Mouse (Mus musculus) embryonic facial prominence, embryonic 14.5 days (tissue): ENCODE results near the gene Phactr2. TPM values are rescaled to one million over a fixed set of nuclear protein-coding genes. Genes with fewer than 3 reads are reported as not detected.

Experiments
- ATAC-seq: fragments of 200-750 bp; cut with Nextera tagmentation; 2 replicates; pipeline ENCODE4 v1.8.0; 2017; ENCODE audit warnings: low read depth, moderate number of reproducible peaks, moderate TSS enrichment
- DNase-seq: peaks from one replicate; pipeline ENCODE4 v3.0.0-alpha.2; 2015; ENCODE audit warnings: low spot score
- H3K27ac ChIP-seq: fragments of 300-500 bp; sonication (generic); replicated peaks from 2 replicates; pipeline ENCODE4 v1.5.1; 2014; ENCODE audit warnings: low read depth, mild to moderate bottlenecking, low read length, moderate library complexity
- H3K27me3 ChIP-seq: fragments of 300-500 bp; sonication (generic); replicated peaks from 2 replicates; pipeline ENCODE4 v1.6.1; 2014; ENCODE audit warnings: low read length; ENCODE audit not compliant: control insufficient read depth, insufficient read depth
- H3K36me3 ChIP-seq: fragments of 300-500 bp; sonication (generic); 2 replicates; pipeline ENCODE4 v1.6.1; 2014; ENCODE audit warnings: low read length, mixed read lengths; ENCODE audit not compliant: control insufficient read depth, insufficient read depth
- H3K4me1 ChIP-seq: fragments of 300-500 bp; sonication (generic); 2 replicates; pipeline ENCODE4 v1.6.1; 2014; ENCODE audit warnings: antibody characterized with exemption, low read length; ENCODE audit not compliant: control insufficient read depth, insufficient read depth
- H3K4me2 ChIP-seq: fragments of 300-500 bp; sonication (generic); 2 replicates; pipeline ENCODE4 v1.6.1; 2014; ENCODE audit warnings: low read depth, mild to moderate bottlenecking, low read length, moderate library complexity, mixed read lengths
- H3K4me3 ChIP-seq: fragments of 300-500 bp; sonication (generic); 2 replicates; pipeline ENCODE4 v1.5.1; 2014; ENCODE audit warnings: low read depth, mild to moderate bottlenecking, low read length
- H3K9ac ChIP-seq: fragments of 300-500 bp; sonication (generic); 2 replicates; pipeline ENCODE4 v1.6.1; 2014; ENCODE audit warnings: low read depth, mild to moderate bottlenecking, low read length, moderate library complexity, mixed read lengths
- H3K9me3 ChIP-seq: fragments of 300-500 bp; sonication (generic); 2 replicates; pipeline ENCODE4 v1.6.1; 2016; ENCODE audit warnings: low read length; ENCODE audit not compliant: control insufficient read depth
- whole genome bisulfite sequencing: fragments of 180-500 bp; shearing (Covaris S2); extraction: QIAGEN DNeasy Blood & Tissue Kit; methylation state at CpG from one replicate; pipeline ENCODE4 v1.1.7; 2014; 5-methylcytosine and 5-hydroxymethylcytosine counted together
- polyA plus RNA-seq: library from polyadenylated mRNA; unstranded; fragments of >200 nt; fragmentation: Nextera tagmentation; extraction: Ambion mirVana; gene quantifications from 2 replicates; pipeline ENCODE4 v1.2.1, GENCODE M21; 2014

The Phactr2 gene
- polyA plus RNA-seq, 1 experiment from 2014 or later, result 37.8 TPM

DNA sequence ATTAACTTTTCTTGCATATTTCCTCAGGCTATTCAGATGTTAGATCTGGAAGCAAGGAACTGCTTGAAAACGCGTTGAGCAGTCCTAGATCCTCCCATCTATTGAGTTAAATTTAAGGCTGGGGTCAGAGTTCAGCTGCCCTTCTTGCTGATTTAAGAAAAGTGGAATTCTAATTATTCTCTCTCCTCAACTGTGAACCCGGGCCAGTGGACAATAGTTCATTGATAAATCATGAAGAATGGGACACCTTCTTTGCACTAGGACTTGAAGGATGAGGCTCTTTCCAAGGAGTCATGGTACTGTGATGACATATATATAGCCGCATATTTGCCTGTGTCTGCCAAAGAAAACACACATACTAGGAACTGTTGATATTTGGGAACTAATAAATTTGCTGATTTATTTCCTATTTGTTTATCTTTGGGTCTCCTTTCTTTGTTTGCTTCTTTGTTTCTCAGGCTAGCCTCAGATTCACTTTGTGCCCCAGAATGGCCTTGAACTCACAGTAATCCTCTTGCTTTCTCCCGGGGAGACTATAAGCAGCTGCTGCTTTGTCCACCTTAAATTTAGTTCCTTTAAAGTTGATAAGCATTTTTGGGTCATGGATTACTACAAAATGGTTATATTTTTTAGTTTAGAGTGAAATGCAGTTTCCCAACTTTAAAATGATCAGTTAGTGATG lies 127.5 kb downstream of the Phactr2 start:
- 36% methylated on average over 5 of the region's 5 CpGs for WGBS
- no peak for DNase-seq
- Histone ChIP-seq H3K4me1 (no peaks in the 10 kb centered on the region), H3K27ac (no peak overlapping the region), H3K4me2 (no peak overlapping the region), H3K9ac (no peak overlapping the region), H3K9me3 (no peaks in the 10 kb centered on the region), H3K27me3 (no peaks in the 10 kb centered on the region), H3K4me3 (no peak overlapping the region), H3K36me3 (no peaks in the 10 kb centered on the region)
- no peak for ATAC-seq

DNA sequence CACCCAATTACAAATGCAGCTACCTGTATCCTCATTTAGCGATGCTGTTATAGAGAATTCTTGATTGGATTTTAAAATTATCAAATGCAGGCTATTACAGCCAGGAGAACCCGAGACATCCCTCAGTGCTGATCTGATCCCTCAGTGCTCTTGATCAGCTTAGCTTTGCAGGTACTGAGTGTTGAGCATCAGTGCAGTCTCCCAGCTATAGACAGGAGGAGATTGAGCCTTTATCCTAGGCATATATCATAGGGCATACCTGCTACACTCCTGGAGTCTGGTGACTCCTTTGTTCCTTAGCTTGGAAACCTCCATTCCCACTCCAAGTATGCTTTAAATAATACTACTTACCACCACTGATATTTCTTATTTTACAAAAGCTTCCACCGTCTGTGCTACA lies 133.6 kb downstream of the Phactr2 start:
- no peaks in the 10 kb centered on the region for H3K27me3 ChIP-seq
- no peaks in the 10 kb centered on the region for H3K36me3 ChIP-seq
- no peak for ATAC-seq
- H3K27ac ChIP-seq, result no peak overlapping the region
- H3K9me3 ChIP-seq, result no peaks in the 10 kb centered on the region
- no peaks in the 10 kb centered on the region for H3K4me1 ChIP-seq
- H3K4me2 ChIP-seq, result no peak overlapping the region
- no peak for DNase-seq
- WGBS, result 88% methylated on average over 3 of the region's 3 CpGs
- no peak overlapping the region for H3K9ac ChIP-seq
- H3K4me3 ChIP-seq, result no peak overlapping the region

DNA sequence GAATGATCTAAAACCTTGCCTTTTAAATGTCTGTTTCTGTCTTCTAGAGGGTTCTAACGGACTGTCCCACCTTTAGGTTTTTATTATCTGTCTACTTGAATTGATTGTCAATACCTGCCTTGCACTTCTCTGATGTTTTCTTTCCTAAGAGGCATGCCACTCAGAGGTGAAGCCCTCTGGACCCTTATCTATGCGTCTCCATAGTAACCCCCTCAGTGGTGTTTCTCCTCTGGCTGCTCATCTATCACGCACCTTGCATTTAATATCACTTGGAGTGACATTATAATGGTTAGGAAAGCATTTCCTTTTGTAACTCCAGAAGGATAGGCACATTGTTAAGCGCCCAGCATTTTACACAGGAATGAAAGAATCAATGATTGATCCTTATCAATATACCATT lies 137.2 kb downstream of the Phactr2 start:
- Histone ChIP-seq H3K4me3 (no peak overlapping the region), H3K4me2 (no peak overlapping the region), H3K36me3 (no peaks in the 10 kb centered on the region), H3K27me3 (no peaks in the 10 kb centered on the region), H3K9me3 (no peaks in the 10 kb centered on the region), H3K27ac (no peak overlapping the region), H3K4me1 (no peaks in the 10 kb centered on the region), H3K9ac (no peak overlapping the region)
- DNase-seq, result no peak
- no peak for ATAC-seq
- 75% methylated on average over 4 of the region's 4 CpGs for WGBS

DNA sequence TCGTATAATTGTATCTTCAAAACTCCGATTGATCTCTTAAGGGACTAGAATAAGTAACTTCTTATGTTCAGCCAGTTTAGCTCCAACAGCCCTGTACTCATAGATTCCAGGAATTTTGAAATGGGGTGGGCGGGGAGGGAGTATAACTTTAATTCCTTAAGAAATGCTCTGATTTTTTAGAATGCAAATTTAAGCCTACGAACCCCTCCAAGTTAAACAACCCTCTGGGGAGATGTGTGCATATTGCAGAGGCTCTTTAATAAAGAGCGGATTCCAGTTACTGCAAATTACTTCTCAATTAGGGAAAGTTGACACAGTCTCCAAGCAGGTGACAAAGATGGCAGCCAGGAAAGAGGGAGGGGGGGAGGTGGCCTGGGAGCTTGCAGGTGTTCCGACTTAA lies 138.4 kb downstream of the Phactr2 start:
- peak; percentile 83 for DNase-seq
- H3K9ac ChIP-seq, result no peak overlapping the region
- whole genome bisulfite sequencing, result 42% methylated on average over 6 of the region's 6 CpGs
- no peak overlapping the region for H3K4me2 ChIP-seq
- ATAC-seq, result peak; percentile 76
- H3K4me3 ChIP-seq, result no peak overlapping the region
- H3K9me3 ChIP-seq, result no peaks in the 10 kb centered on the region
- no peaks in the 10 kb centered on the region for H3K4me1 ChIP-seq
- H3K27ac ChIP-seq, result no peak overlapping the region
- no peaks in the 10 kb centered on the region for H3K36me3 ChIP-seq
- H3K27me3 ChIP-seq, result no peaks in the 10 kb centered on the region

DNA sequence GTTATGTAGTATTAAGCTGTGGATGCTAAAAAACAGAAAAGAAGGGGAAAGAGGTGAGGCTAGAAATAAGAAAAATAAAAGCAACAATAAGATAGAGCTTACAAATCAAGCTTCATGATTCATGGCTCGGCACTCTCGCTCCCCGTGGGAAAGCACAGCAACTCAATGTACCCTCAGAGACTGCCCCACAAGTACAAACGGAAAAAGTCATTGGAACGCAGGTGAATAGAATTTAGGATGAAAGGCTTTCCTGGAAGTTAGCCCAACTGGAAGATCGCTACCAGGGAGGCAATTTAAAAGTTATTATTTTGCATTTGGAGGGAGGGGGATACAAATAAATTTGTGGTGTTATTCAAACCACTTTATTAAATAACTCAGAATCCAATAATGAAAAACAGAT lies 138.9 kb downstream of the Phactr2 start:
- Histone ChIP-seq H3K9me3 (no peaks in the 10 kb centered on the region), H3K9ac (no peak overlapping the region), H3K27ac (no peak overlapping the region), H3K36me3 (no peaks in the 10 kb centered on the region), H3K27me3 (no peaks in the 10 kb centered on the region), H3K4me1 (no peaks in the 10 kb centered on the region), H3K4me2 (no peak overlapping the region), H3K4me3 (no peak overlapping the region)
- WGBS, result 42% methylated on average over 6 of the region's 6 CpGs
- peak; percentile 71 for DNase-seq
- ATAC-seq, result 0 out of 2 replicates have a peak, but pooled peaks have one; percentile 51

DNA sequence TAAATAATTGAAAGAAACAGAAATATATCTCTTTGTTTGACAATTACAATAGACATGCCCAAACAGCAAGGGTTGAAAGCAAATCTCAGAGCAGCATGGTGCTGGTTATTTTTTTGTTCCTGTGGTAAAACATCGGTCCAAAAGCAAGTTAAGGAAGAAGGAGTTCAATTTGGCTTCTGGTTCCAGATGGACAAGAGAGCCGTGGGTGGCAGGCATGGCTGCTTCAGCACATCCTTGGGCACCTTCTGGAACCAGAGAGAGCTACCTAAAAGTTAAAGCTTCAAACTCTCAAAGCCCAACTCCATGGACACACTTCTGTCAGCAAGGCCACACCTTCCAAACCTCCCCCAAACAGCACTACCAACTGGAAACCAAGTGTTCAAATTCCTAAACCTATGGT lies 140.4 kb downstream of the Phactr2 start:
- WGBS, result 79% methylated on average over 2 of the region's 2 CpGs
- Histone ChIP-seq H3K27me3 (no peaks in the 10 kb centered on the region), H3K4me3 (no peak overlapping the region), H3K9me3 (no peaks in the 10 kb centered on the region), H3K4me1 (0 out of 2 replicates have a peak, but pooled peaks cover under 1% of the 10 kb centered on the region), H3K27ac (no peak overlapping the region), H3K36me3 (no peaks in the 10 kb centered on the region), H3K4me2 (no peak overlapping the region), H3K9ac (no peak overlapping the region)
- ATAC-seq (no peak), DNase-seq (no peak)

DNA sequence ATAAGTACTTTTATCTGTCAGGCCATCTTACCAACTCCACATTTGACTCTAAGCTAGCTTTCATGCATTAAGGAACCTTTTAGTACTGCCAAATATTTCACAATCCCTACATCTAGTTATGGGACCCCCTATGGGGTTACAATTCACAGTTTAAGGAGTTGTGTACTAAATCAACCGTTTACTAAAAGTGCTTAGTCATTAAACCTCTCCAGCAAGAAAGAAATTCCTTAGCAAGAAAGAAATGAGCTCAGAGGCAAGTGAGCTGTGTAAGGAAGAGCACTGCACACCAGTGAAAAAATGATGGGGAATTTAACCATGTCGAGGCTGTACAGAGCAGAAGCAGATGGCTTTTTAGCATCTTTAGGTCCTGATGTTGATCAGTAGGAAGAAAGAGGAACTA lies 141.2 kb downstream of the Phactr2 start:
- Histone ChIP-seq H3K27ac (no peak overlapping the region), H3K27me3 (no peaks in the 10 kb centered on the region), H3K9ac (no peak overlapping the region), H3K4me2 (no peak overlapping the region), H3K4me1 (0 out of 2 replicates have a peak, but pooled peaks cover 9% of the 10 kb centered on the region), H3K9me3 (no peaks in the 10 kb centered on the region), H3K4me3 (no peak overlapping the region), H3K36me3 (no peaks in the 10 kb centered on the region)
- WGBS, result 48% methylated on average over 2 of the region's 2 CpGs
- DNase-seq (no peak), ATAC-seq (no peak)

DNA sequence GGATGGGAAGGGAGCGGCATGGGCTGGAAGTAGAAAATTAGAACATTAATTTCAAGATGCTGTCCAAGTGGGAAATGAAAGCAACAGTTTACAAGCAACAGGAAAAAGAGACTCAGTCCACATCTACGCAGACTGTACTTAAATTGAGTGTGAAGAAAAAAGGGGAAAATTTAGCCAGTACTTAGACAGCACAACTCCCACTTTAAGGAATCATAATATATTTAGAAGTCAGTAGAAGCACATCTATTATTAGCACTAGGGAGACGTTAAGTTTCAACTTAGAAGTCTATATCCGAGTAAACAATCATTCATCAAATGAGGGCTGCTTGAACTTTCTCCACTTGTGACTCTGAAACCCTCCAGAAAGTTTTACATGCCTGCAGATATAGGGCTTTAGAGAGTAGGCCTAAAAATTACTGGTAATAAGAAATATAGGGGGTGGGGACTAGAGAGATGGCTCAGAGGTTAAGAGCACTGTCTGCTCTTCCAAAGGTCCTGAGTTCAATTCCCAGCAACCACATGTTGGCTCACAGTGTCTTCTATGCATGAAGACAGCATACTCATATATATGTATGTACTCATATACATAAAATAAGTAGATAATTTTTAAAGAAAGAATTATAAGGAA lies 142.7 kb downstream of the Phactr2 start:
- no peak overlapping the region for H3K4me2 ChIP-seq
- ATAC-seq (no peak), DNase-seq (no peak)
- no peaks in the 10 kb centered on the region for H3K9me3 ChIP-seq
- WGBS, result 76% methylated on average over 4 of the region's 4 CpGs
- H3K4me3 ChIP-seq, result no peak overlapping the region
- no peak overlapping the region for H3K27ac ChIP-seq
- no peak overlapping the region for H3K9ac ChIP-seq
- 0 out of 2 replicates have a peak, but pooled peaks cover 12% of the 10 kb centered on the region for H3K4me1 ChIP-seq
- no peaks in the 10 kb centered on the region for H3K27me3 ChIP-seq
- H3K36me3 ChIP-seq, result no peaks in the 10 kb centered on the region

DNA sequence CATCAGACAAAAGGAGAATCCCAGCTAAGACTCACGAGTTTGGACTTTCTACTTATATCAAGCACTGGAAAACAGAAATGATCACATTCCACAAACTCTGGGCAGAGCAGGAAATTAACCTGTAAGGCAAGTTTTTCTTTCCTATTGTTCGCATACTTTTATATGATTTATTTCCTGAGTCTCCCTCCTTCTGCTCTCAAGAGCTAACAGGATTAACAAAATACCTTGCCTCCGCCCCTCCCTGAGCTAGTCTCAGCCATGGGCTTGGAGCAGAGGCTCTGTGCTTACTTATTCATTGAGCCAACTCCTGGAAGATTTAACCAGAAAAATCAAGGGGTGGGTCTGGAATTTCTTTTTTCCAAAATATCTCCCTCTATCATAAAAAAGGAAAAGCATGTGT lies 145.6 kb downstream of the Phactr2 start:
- DNase-seq (peak; percentile 78), ATAC-seq (peak; percentile 54; the same call in 1 of the 2 replicates)
- no peaks in the 10 kb centered on the region for H3K9me3 ChIP-seq
- H3K9ac ChIP-seq, result no peak overlapping the region
- H3K27ac ChIP-seq, result peak overlapping the region; percentile 59; the same call in 1 of the 2 replicates
- H3K4me3 ChIP-seq, result no peak overlapping the region
- WGBS, result 52% methylated on average over 3 of the region's 3 CpGs
- H3K36me3 ChIP-seq, result no peaks in the 10 kb centered on the region
- H3K4me2 ChIP-seq, result no peak overlapping the region
- H3K4me1 ChIP-seq, result 0 out of 2 replicates have a peak, but pooled peaks cover 16% of the 10 kb centered on the region
- no peaks in the 10 kb centered on the region for H3K27me3 ChIP-seq
